Mouse (Mus musculus): Measurements from ENCODE around the gene Ccdc30. TPM values are rescaled to one million over a fixed set of nuclear protein-coding genes. Genes with fewer than 3 reads are reported as not detected.

Ccdc30 gene
- polyA plus RNA-seq, 1 experiment from 2014 or later: 20.0 TPM

DNA sequence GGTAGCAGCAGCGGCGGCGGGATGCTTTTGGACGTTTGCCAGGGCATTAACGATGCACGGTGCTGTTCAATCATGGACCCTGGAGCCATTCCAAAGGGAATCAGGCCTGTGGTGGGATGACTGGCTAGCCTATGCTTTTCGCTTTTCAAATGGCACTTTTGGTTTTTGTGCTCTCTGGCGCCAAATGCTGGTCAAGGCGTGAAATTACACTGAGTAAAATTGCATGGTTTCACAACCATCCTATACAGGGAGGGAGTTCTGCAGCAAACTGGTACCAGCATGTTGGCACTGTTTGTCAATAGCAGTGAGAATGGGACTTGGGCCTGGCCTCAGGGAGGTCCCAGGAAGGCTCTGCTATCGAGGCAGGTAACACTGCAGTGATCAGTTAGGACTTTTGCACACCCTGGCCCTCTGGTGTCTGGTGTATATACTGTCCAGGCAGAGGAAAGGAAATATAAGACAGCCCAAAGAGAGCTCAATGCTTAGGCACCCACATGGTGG lies 76.4 kb downstream of the Ccdc30 start:
- WGBS: 3% methylated on average over 10 of the region's 10 CpGs
- H3K4me2 ChIP-seq (ENCODE audit: low read length): peak overlapping the region; percentile 49
- H3K9me3 ChIP-seq (ENCODE audit: control insufficient read depth, low read length): no peaks in the 10 kb centered on the region
- peak; percentile 94 for ATAC-seq
- peaks cover 4% of the 10 kb centered on the region for H3K4me1 ChIP-seq (ENCODE audit: control insufficient read depth, insufficient read depth, low read depth, low read length)
- H3K4me3 ChIP-seq (ENCODE audit: low read length): peak overlapping the region; percentile 20
- no peaks in the 10 kb centered on the region for H3K27me3 ChIP-seq (replicated peaks; ENCODE audit: control insufficient read depth, insufficient read depth, low read length)
- H3K9ac ChIP-seq (ENCODE audit: low read depth, low read length): peak overlapping the region; percentile 50
- H3K27ac ChIP-seq (ENCODE audit: low read depth, low read length): peak overlapping the region; percentile 76
- H3K36me3 ChIP-seq (ENCODE audit: control insufficient read depth, insufficient read depth, low read length): no peaks in the 10 kb centered on the region

GRCm38 (mm10) chr4:119338422-119338821 lies 76.9 kb downstream of the Ccdc30 start:
- peak overlapping the region; percentile 49 for H3K4me2 ChIP-seq (ENCODE audit: low read length)
- no peaks in the 10 kb centered on the region for H3K36me3 ChIP-seq (ENCODE audit: control insufficient read depth, insufficient read depth, low read length)
- peak overlapping the region; percentile 50 for H3K9ac ChIP-seq (ENCODE audit: low read depth, low read length)
- 29% methylated on average over 4 of the region's 4 CpGs for WGBS
- peak overlapping the region; percentile 20 for H3K4me3 ChIP-seq (ENCODE audit: low read length)
- H3K9me3 ChIP-seq (ENCODE audit: control insufficient read depth, low read length): no peaks in the 10 kb centered on the region
- H3K4me1 ChIP-seq (ENCODE audit: control insufficient read depth, insufficient read depth, low read depth, low read length): peaks cover 4% of the 10 kb centered on the region
- H3K27me3 ChIP-seq (replicated peaks; ENCODE audit: control insufficient read depth, insufficient read depth, low read length): no peaks in the 10 kb centered on the region
- H3K27ac ChIP-seq (ENCODE audit: low read depth, low read length): peak overlapping the region; percentile 76
- peak; percentile 92 for ATAC-seq

DNA sequence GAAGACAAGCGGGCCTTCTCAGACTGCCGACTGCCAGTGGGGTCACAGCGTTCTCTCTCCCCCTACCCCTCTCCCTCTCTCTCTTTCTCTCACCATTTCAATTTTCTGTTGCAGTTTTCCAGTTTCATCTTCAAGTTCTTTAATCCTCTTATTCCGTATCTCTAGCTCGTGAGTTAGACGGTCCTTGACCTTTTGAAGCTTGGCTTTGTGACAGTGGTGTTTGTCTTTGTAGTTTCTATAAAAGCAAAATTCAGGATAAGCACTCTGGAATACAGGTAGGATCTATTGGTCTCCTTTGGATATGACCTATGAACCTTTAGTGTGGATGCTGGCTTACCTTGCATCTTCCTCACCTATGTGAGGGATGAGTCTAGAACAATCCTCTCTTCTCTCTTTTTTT lies 81.8 kb downstream of the Ccdc30 start:
- no peaks in the 10 kb centered on the region for H3K36me3 ChIP-seq (ENCODE audit: control insufficient read depth, insufficient read depth, low read length)
- H3K4me3 ChIP-seq (ENCODE audit: low read length): no peak overlapping the region
- no peak overlapping the region for H3K9ac ChIP-seq (ENCODE audit: low read depth, low read length)
- ATAC-seq: no peak
- 91% methylated on average over 6 of the region's 6 CpGs for WGBS
- H3K4me2 ChIP-seq (ENCODE audit: low read length): no peak overlapping the region
- no peaks in the 10 kb centered on the region for H3K27me3 ChIP-seq (replicated peaks; ENCODE audit: control insufficient read depth, insufficient read depth, low read length)
- peaks cover 1% of the 10 kb centered on the region for H3K4me1 ChIP-seq (ENCODE audit: control insufficient read depth, insufficient read depth, low read depth, low read length)
- no peaks in the 10 kb centered on the region for H3K9me3 ChIP-seq (ENCODE audit: control insufficient read depth, low read length)
- no peak overlapping the region for H3K27ac ChIP-seq (ENCODE audit: low read depth, low read length)

- no peaks in the 10 kb centered on the region for H3K27me3 ChIP-seq (replicated peaks; ENCODE audit: control insufficient read depth, insufficient read depth, low read length)
- ATAC-seq: peak; percentile 70
- peak overlapping the region; percentile 73 for H3K9ac ChIP-seq (ENCODE audit: low read depth, low read length)
- peak overlapping the region; percentile 89 for H3K27ac ChIP-seq (ENCODE audit: low read depth, low read length)
- peaks cover 8% of the 10 kb centered on the region for H3K36me3 ChIP-seq (ENCODE audit: control insufficient read depth, insufficient read depth, low read length)
- WGBS: 24% methylated on average over 10 of the region's 10 CpGs
- H3K4me1 ChIP-seq (ENCODE audit: control insufficient read depth, insufficient read depth, low read depth, low read length): peaks cover 11% of the 10 kb centered on the region
- no peaks in the 10 kb centered on the region for H3K9me3 ChIP-seq (ENCODE audit: control insufficient read depth, low read length)
- peak overlapping the region; percentile 73 for H3K4me3 ChIP-seq (ENCODE audit: low read length)
- peak overlapping the region; percentile 99 for H3K4me2 ChIP-seq (ENCODE audit: low read length)
Observed at GRCm38 (mm10) chr4:119320896-119321550, 94.3 kb downstream of the Ccdc30 start.

DNA sequence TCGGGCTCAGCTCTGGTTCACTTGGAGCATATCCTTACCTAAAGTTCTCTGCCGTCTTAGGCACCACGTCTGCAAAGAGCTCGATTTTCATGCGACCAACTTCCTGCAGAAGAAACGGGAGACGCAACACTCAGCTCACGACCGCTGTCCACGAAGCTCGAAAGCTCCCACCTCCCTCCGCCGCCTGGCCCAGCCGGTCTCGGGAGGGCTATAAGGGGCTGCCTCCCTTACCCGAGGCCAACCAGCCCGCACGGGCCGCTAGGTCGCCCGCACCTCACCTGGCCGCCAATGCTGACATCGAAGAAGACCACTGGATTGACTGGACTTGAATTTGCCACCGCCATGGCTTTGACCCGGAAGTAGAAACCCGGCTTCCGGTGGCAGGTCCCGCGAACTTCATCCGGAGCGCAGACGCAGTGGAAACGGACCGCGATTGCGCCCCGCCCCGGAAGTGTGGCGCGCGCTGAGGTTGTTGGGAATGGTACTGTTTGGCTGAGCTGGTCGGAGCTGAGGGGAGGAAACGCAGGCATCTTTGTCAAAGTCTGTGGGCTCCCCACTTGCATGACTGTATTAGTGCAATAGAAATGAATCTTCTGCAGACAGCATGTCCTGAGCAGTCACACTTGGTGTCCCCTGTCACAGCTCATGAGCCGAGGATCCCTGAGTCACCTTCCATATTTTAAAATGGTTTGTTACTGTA lies 95.0 kb downstream of the Ccdc30 start, which contains the start of gene Ppih:
Ppih (minus strand) TSS at position 416 of the 700 bp plus-strand sequence.
- peak within 1 kb of the TSS; percentile 99 for H3K4me2 ChIP-seq (ENCODE audit: low read length)
- H3K27ac ChIP-seq (ENCODE audit: low read depth, low read length): peak within 1 kb of the TSS; percentile 89
- peak; percentile 99 for ATAC-seq
- H3K9ac ChIP-seq (ENCODE audit: low read depth, low read length): peak within 1 kb of the TSS; percentile 73
- peak within 1 kb of the TSS; percentile 73 for H3K4me3 ChIP-seq (ENCODE audit: low read length)
- H3K36me3 ChIP-seq (ENCODE audit: control insufficient read depth, insufficient read depth, low read length): peaks cover 8% of the 10 kb centered on the region
- WGBS: under 1% methylated on average over 44 of the region's 44 CpGs
- no peaks in the 10 kb centered on the region for H3K9me3 ChIP-seq (ENCODE audit: control insufficient read depth, low read length)
- no peaks in the 10 kb centered on the region for H3K27me3 ChIP-seq (replicated peaks; ENCODE audit: control insufficient read depth, insufficient read depth, low read length)
- peaks cover 11% of the 10 kb centered on the region for H3K4me1 ChIP-seq (ENCODE audit: control insufficient read depth, insufficient read depth, low read depth, low read length)

GRCm38 (mm10) chr4:119313756-119314155 lies 101.6 kb downstream of the Ccdc30 start:
- WGBS: 86% methylated on average over 1 of the region's 1 CpGs
- ATAC-seq: no peak
- H3K27me3 ChIP-seq (replicated peaks; ENCODE audit: control insufficient read depth, insufficient read depth, low read length): no peaks in the 10 kb centered on the region

DNA sequence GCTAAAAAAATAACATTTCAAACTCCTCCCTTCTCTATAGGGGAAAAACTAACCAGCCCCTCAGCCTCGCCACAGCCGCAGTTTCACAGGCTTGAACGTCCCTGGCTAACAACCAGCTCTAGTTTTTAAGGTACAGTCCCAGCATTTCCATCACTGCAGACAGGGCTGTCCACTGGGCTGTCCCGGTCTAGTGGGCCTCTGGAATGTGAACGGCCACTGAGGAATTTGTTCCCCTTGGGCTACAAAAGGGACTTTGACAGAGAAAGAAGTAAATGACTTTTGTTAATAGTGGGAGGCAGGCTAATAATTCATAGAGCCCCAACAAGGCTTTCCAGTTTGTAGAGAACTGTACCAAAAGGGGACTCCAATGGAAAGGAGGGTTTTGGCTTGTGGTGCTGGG lies 109.9 kb downstream of the Ccdc30 start:
- Histone ChIP-seq H3K4me2 (ENCODE audit: low read length) (no peak overlapping the region), H3K27ac (ENCODE audit: low read depth, low read length) (no peak overlapping the region), H3K27me3 (replicated peaks; ENCODE audit: control insufficient read depth, insufficient read depth, low read length) (no peaks in the 10 kb centered on the region), H3K4me3 (ENCODE audit: low read length) (no peak overlapping the region), H3K9ac (ENCODE audit: low read depth, low read length) (no peak overlapping the region), H3K9me3 (ENCODE audit: control insufficient read depth, low read length) (no peaks in the 10 kb centered on the region), H3K36me3 (ENCODE audit: control insufficient read depth, insufficient read depth, low read length) (peaks cover 4% of the 10 kb centered on the region; the same call in 1 of the 2 replicates), H3K4me1 (ENCODE audit: control insufficient read depth, insufficient read depth, low read depth, low read length) (no peaks in the 10 kb centered on the region)
- ATAC-seq: no peak
- 71% methylated on average over 5 of the region's 5 CpGs for whole genome bisulfite sequencing

More at GRCm38 (mm10) chr4:119313756-119314155, 101.6 kb downstream of the Ccdc30 start:
- Histone ChIP-seq H3K9me3 (ENCODE audit: control insufficient read depth, low read length) (no peaks in the 10 kb centered on the region), H3K4me2 (ENCODE audit: low read length) (no peak overlapping the region), H3K36me3 (ENCODE audit: control insufficient read depth, insufficient read depth, low read length) (peaks cover 18% of the 10 kb centered on the region), H3K9ac (ENCODE audit: low read depth, low read length) (no peak overlapping the region), H3K4me1 (ENCODE audit: control insufficient read depth, insufficient read depth, low read depth, low read length) (no peaks in the 10 kb centered on the region), H3K27ac (ENCODE audit: low read depth, low read length) (no peak overlapping the region), H3K4me3 (ENCODE audit: low read length) (no peak overlapping the region)

- no peaks in the 10 kb centered on the region for H3K27me3 ChIP-seq (replicated peaks; ENCODE audit: control insufficient read depth, insufficient read depth, low read length)
- no peak overlapping the region for H3K4me3 ChIP-seq (ENCODE audit: low read length)
- no peak overlapping the region for H3K27ac ChIP-seq (ENCODE audit: low read depth, low read length)
- no peaks in the 10 kb centered on the region for H3K9me3 ChIP-seq (ENCODE audit: control insufficient read depth, low read length)
- H3K9ac ChIP-seq (ENCODE audit: low read depth, low read length): no peak overlapping the region
- H3K36me3 ChIP-seq (ENCODE audit: control insufficient read depth, insufficient read depth, low read length): 0 out of 2 replicates have a peak, but pooled peaks cover 4% of the 10 kb centered on the region
- 96% methylated on average over 8 of the region's 8 CpGs for WGBS
- H3K4me2 ChIP-seq (ENCODE audit: low read length): no peak overlapping the region
- H3K4me1 ChIP-seq (ENCODE audit: control insufficient read depth, insufficient read depth, low read depth, low read length): no peaks in the 10 kb centered on the region
- ATAC-seq: no peak
Observed at GRCm38 (mm10) chr4:119303291-119303690, 112.0 kb downstream of the Ccdc30 start.

DNA sequence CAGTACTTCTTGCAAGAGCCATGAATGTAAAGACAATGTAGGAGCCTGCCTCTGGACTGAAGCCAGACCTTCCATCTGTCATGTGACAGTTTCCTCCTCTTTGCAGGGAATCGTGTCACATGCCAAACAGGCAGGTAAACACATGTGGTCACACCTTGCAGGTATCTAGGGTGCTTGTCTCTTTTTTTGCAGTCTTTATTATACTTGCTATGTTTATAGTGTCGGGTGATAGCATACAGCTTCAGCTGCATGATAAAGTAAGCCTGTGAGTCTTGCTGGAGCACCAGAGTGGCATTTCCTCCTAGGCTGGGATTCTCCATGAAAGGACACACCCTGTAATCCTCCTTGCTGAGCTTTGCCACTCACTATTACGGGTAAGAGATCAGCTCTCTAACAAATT lies 113.5 kb downstream of the Ccdc30 start:
- Histone ChIP-seq H3K36me3 (ENCODE audit: control insufficient read depth, insufficient read depth, low read length) (no peaks in the 10 kb centered on the region), H3K27ac (ENCODE audit: low read depth, low read length) (no peak overlapping the region), H3K27me3 (replicated peaks; ENCODE audit: control insufficient read depth, insufficient read depth, low read length) (no peaks in the 10 kb centered on the region), H3K9me3 (ENCODE audit: control insufficient read depth, low read length) (no peaks in the 10 kb centered on the region), H3K4me1 (ENCODE audit: control insufficient read depth, insufficient read depth, low read depth, low read length) (no peaks in the 10 kb centered on the region), H3K4me3 (ENCODE audit: low read length) (no peak overlapping the region), H3K9ac (ENCODE audit: low read depth, low read length) (no peak overlapping the region), H3K4me2 (ENCODE audit: low read length) (no peak overlapping the region)
- WGBS: 85% methylated on average over 3 of the region's 3 CpGs
- no peak for ATAC-seq

Measured in hindbrain, embryonic 16.5 days (tissue).